Mouse (Mus musculus) bone marrow, adult 2 months (tissue): ENCODE measurements at regions not wholly inside any gene's neighbourhood (a gene's known extent, or its start where the extent isn't known, plus 50 kb on each side); places are given as distances from the start of the nearest gene placed in this dataset.

Experiments
- CTCF ChIP-seq: fragments of 200-500 bp; IDR thresholded peaks from 2 replicates; pipeline ENCODE4 v1.5.1; 2011; ENCODE audit warnings: low read length, control low read depth; ENCODE audit not compliant: control insufficient read depth, insufficient read depth
- POLR2A ChIP-seq: fragments of 200-500 bp; IDR thresholded peaks from 2 replicates; pipeline ENCODE4 v1.6.1; 2011; ENCODE audit warnings: low read depth, mild to moderate bottlenecking, control low read depth, low read length, borderline replicate concordance; ENCODE audit not compliant: control insufficient read depth

GRCm38 (mm10) chr6:127375144-127375529, 71.5 kb upstream of the Parp11 start:
- no peak for TF ChIP-seq POLR2A
- TF ChIP-seq CTCF: no peak
